Mouse (Mus musculus): ENCODE measurements at regions not wholly inside any gene's neighbourhood (a gene's known extent, or its start where the extent isn't known, plus 50 kb on each side); places are given as distances from the start of the nearest gene placed in this dataset.

- 55% methylated on average over 3 of the region's 3 CpGs for WGBS
- H3K4me3 ChIP-seq (ENCODE audit: low read depth, low read length), result no peak overlapping the region
- no peaks in the 10 kb centered on the region; the same call in 1 of the 2 replicates for H3K4me1 ChIP-seq (ENCODE audit: control insufficient read depth, insufficient read depth, low read length)
- no peak overlapping the region for H3K27ac ChIP-seq (replicated peaks; ENCODE audit: low read depth, low read length)
- DNase-seq (ENCODE audit: low spot score) (no peak), ATAC-seq (ENCODE audit: low read depth) (no peak)
- H3K9me3 ChIP-seq (ENCODE audit: control insufficient read depth, low read length), result no peaks in the 10 kb centered on the region
- no peak overlapping the region for H3K9ac ChIP-seq (ENCODE audit: low read depth, low read length)
- H3K27me3 ChIP-seq (replicated peaks; ENCODE audit: control insufficient read depth, insufficient read depth, low read length), result no peaks in the 10 kb centered on the region
- H3K36me3 ChIP-seq (ENCODE audit: control insufficient read depth, insufficient read depth, low read length), result no peaks in the 10 kb centered on the region
- H3K4me2 ChIP-seq (ENCODE audit: low read depth, low read length), result no peak overlapping the region
Observed at GRCm38 (mm10) chr1:185519811-185520210, 65.2 kb downstream of the Slc30a10 start.

GRCm38 (mm10) chr1:185524020-185524419, 69.4 kb downstream of the Slc30a10 start:
- ATAC-seq (ENCODE audit: low read depth), result no peak
- no peak overlapping the region for H3K27ac ChIP-seq (replicated peaks; ENCODE audit: low read depth, low read length)

GRCm38 (mm10) chr1:185533471-185533870, 78.8 kb downstream of the Slc30a10 start:
- no peak overlapping the region for H3K27ac ChIP-seq (replicated peaks; ENCODE audit: low read depth, low read length)
- WGBS, result 95% methylated on average over 5 of the region's 5 CpGs
- no peak for ATAC-seq (ENCODE audit: low read depth)

More at GRCm38 (mm10) chr1:185524020-185524419, 69.4 kb downstream of the Slc30a10 start:
- Histone ChIP-seq H3K36me3 (ENCODE audit: control insufficient read depth, insufficient read depth, low read length) (no peaks in the 10 kb centered on the region), H3K9ac (ENCODE audit: low read depth, low read length) (no peak overlapping the region), H3K4me3 (ENCODE audit: low read depth, low read length) (no peak overlapping the region), H3K4me2 (ENCODE audit: low read depth, low read length) (no peak overlapping the region), H3K27me3 (replicated peaks; ENCODE audit: control insufficient read depth, insufficient read depth, low read length) (no peaks in the 10 kb centered on the region), H3K4me1 (ENCODE audit: control insufficient read depth, insufficient read depth, low read length) (no peaks in the 10 kb centered on the region; the same call in 1 of the 2 replicates), H3K9me3 (ENCODE audit: control insufficient read depth, low read length) (no peaks in the 10 kb centered on the region)
- WGBS, result 41% methylated on average over 10 of the region's 10 CpGs
- peak; percentile 15 for DNase-seq (ENCODE audit: low spot score)

DNA sequence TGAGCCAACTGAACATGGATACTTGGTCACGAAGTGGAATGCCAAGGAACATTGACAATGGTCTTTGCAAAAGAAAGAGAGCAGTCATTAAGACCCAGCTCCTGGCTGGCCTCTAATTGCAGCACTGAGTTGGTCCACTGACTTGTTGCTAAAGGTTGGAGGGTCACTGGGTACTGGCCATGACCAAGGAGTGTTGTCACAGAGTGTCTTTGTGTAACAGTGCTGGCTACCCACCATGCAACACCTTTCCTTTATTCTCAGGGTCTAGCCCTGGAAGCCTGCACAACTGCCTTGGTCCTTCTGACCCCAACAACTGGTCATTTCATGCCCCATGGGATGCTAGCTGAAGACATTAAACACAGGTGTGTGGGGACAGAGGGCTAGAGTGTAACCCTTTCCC, 79.5 kb downstream of the Slc30a10 start:
- 78% methylated on average over 1 of the region's 1 CpGs for WGBS

More at GRCm38 (mm10) chr1:185533471-185533870, 78.8 kb downstream of the Slc30a10 start:
- Histone ChIP-seq H3K4me2 (ENCODE audit: low read depth, low read length) (no peak overlapping the region), H3K36me3 (ENCODE audit: control insufficient read depth, insufficient read depth, low read length) (no peaks in the 10 kb centered on the region), H3K4me3 (ENCODE audit: low read depth, low read length) (no peak overlapping the region), H3K9ac (ENCODE audit: low read depth, low read length) (no peak overlapping the region), H3K9me3 (ENCODE audit: control insufficient read depth, low read length) (no peaks in the 10 kb centered on the region), H3K27me3 (replicated peaks; ENCODE audit: control insufficient read depth, insufficient read depth, low read length) (no peaks in the 10 kb centered on the region), H3K4me1 (ENCODE audit: control insufficient read depth, insufficient read depth, low read length) (no peaks in the 10 kb centered on the region)
- no peak for DNase-seq (ENCODE audit: low spot score)

DNA sequence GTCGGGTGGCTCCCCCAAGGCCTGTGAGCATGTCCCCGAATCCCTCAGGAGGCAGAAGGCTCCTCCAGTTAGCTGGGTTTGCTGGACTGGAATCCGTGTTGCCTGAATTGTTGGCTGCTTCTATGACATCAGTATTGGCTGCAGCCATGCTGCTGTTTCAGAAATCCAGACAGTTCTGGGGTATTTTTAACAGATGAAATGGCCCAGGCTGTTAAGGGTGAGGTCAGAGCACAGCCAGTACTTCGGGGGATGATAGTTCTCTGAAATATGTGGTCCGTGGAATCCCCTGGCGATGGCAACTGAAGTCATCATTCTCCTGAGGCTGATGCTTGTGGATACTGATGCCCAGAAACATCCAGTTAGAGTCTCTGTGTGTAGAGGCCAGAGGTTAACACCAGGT, 80.7 kb downstream of the Slc30a10 start:
- Histone ChIP-seq H3K4me3 (ENCODE audit: low read depth, low read length) (no peak overlapping the region), H3K9me3 (ENCODE audit: control insufficient read depth, low read length) (no peaks in the 10 kb centered on the region), H3K27ac (replicated peaks; ENCODE audit: low read depth, low read length) (peak overlapping the region; percentile 44; the same call in 1 of the 2 replicates), H3K4me1 (ENCODE audit: control insufficient read depth, insufficient read depth, low read length) (no peaks in the 10 kb centered on the region), H3K27me3 (replicated peaks; ENCODE audit: control insufficient read depth, insufficient read depth, low read length) (no peaks in the 10 kb centered on the region), H3K4me2 (ENCODE audit: low read depth, low read length) (no peak overlapping the region), H3K9ac (ENCODE audit: low read depth, low read length) (no peak overlapping the region), H3K36me3 (ENCODE audit: control insufficient read depth, insufficient read depth, low read length) (no peaks in the 10 kb centered on the region)
- 84% methylated on average over 5 of the region's 6 CpGs for WGBS
- DNase-seq (ENCODE audit: low spot score), result no peak
- no peak for ATAC-seq (ENCODE audit: low read depth)

More for the DNA sequence above, 79.5 kb downstream of the Slc30a10 start:
- DNase-seq (ENCODE audit: low spot score) (no peak), ATAC-seq (ENCODE audit: low read depth) (no peak)
- no peak overlapping the region for H3K9ac ChIP-seq (ENCODE audit: low read depth, low read length)
- H3K36me3 ChIP-seq (ENCODE audit: control insufficient read depth, insufficient read depth, low read length), result no peaks in the 10 kb centered on the region
- no peaks in the 10 kb centered on the region for H3K4me1 ChIP-seq (ENCODE audit: control insufficient read depth, insufficient read depth, low read length)
- no peak overlapping the region for H3K27ac ChIP-seq (replicated peaks; ENCODE audit: low read depth, low read length)
- no peak overlapping the region for H3K4me3 ChIP-seq (ENCODE audit: low read depth, low read length)
- no peak overlapping the region for H3K4me2 ChIP-seq (ENCODE audit: low read depth, low read length)
- H3K9me3 ChIP-seq (ENCODE audit: control insufficient read depth, low read length), result no peaks in the 10 kb centered on the region
- no peaks in the 10 kb centered on the region for H3K27me3 ChIP-seq (replicated peaks; ENCODE audit: control insufficient read depth, insufficient read depth, low read length)

DNA sequence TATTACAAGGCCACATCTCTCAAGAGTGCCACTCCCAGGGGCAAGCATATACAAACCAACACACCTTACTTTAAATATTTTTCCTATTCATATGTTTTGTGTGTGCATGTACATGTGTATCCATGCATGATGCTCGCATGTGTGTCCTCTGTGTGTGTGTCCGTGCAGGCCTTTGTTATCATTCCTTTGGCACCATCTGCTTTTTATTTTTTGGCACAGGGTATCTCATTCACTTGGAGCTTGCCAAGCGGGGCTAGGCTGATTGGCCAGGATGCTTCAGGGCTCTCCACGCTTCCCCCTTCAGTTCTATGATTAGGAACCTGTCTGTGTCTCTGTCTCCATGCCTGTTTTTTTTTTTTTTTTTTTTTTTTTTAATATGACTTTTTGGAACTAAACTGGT, 82.6 kb downstream of the Slc30a10 start:
- ATAC-seq (ENCODE audit: low read depth) (no peak), DNase-seq (ENCODE audit: low spot score) (no peak)
- Histone ChIP-seq H3K36me3 (ENCODE audit: control insufficient read depth, insufficient read depth, low read length) (no peaks in the 10 kb centered on the region), H3K4me3 (ENCODE audit: low read depth, low read length) (no peak overlapping the region), H3K9ac (ENCODE audit: low read depth, low read length) (no peak overlapping the region), H3K9me3 (ENCODE audit: control insufficient read depth, low read length) (no peaks in the 10 kb centered on the region), H3K4me2 (ENCODE audit: low read depth, low read length) (no peak overlapping the region), H3K27ac (replicated peaks; ENCODE audit: low read depth, low read length) (no peak overlapping the region), H3K27me3 (replicated peaks; ENCODE audit: control insufficient read depth, insufficient read depth, low read length) (no peaks in the 10 kb centered on the region), H3K4me1 (ENCODE audit: control insufficient read depth, insufficient read depth, low read length) (no peaks in the 10 kb centered on the region)
- 89% methylated on average over 4 of the region's 4 CpGs for WGBS

DNA sequence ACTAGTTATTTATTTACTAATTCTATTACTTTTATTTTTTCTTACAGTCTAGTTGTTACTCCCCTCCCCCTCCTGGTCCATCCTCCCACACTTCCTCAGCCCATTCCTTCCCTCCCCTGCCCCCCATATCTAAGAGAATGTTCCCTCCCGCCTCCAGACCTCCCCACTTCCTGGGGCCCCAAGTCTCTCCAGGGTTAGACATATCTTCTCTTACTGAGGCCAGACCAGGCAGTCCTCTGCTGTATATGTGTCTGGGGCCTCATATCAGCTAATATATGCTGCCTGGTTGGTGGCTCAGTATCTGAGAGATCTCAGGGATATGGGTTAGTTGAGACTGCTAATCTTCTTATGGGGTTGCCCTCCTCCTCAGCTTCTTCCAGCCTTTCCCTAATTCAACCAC, 84.8 kb downstream of the Slc30a10 start:
- no peaks in the 10 kb centered on the region for H3K36me3 ChIP-seq (ENCODE audit: control insufficient read depth, insufficient read depth, low read length)
- no peak overlapping the region for H3K4me2 ChIP-seq (ENCODE audit: low read depth, low read length)
- 76% methylated on average over 1 of the region's 1 CpGs for WGBS
- H3K9ac ChIP-seq (ENCODE audit: low read depth, low read length), result no peak overlapping the region
- H3K27me3 ChIP-seq (replicated peaks; ENCODE audit: control insufficient read depth, insufficient read depth, low read length), result no peaks in the 10 kb centered on the region
- no peak overlapping the region for H3K27ac ChIP-seq (replicated peaks; ENCODE audit: low read depth, low read length)
- no peak for ATAC-seq (ENCODE audit: low read depth)
- H3K4me1 ChIP-seq (ENCODE audit: control insufficient read depth, insufficient read depth, low read length), result no peaks in the 10 kb centered on the region
- no peak overlapping the region for H3K4me3 ChIP-seq (ENCODE audit: low read depth, low read length)
- peaks cover 8% of the 10 kb centered on the region for H3K9me3 ChIP-seq (ENCODE audit: control insufficient read depth, low read length)
- DNase-seq (ENCODE audit: low spot score), result no peak

DNA sequence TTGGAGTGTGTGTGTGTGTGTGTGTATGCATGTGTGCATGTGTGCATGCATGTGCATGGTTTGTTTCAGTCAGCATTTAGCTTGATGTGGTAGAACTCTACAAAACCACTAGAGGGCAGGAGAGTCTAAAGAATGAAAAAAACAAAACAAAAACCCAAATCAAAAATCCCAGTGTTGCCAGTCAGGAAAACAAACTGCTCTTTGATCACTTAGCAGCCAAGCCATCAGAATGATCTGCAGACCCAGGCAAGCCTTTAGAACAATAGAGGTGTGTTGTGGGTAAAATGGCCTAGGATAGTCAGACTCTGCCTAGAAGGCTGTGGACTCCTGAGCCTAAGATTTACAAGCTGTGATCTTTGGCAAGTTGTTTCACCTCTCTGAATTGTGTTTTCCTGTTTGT, 91.7 kb downstream of the Slc30a10 start:
- H3K4me3 ChIP-seq (ENCODE audit: low read depth, low read length), result no peak overlapping the region
- DNase-seq (ENCODE audit: low spot score), result peak; percentile 73
- no peak overlapping the region for H3K4me2 ChIP-seq (ENCODE audit: low read depth, low read length)
- H3K27me3 ChIP-seq (replicated peaks; ENCODE audit: control insufficient read depth, insufficient read depth, low read length), result no peaks in the 10 kb centered on the region
- H3K9me3 ChIP-seq (ENCODE audit: control insufficient read depth, low read length), result peaks cover 8% of the 10 kb centered on the region
- no peaks in the 10 kb centered on the region for H3K4me1 ChIP-seq (ENCODE audit: control insufficient read depth, insufficient read depth, low read length)
- no peak overlapping the region; the same call in 1 of the 2 replicates for H3K27ac ChIP-seq (replicated peaks; ENCODE audit: low read depth, low read length)
- no peak for ATAC-seq (ENCODE audit: low read depth)
- peak overlapping the region; percentile 31; the same call in 1 of the 2 replicates for H3K9ac ChIP-seq (ENCODE audit: low read depth, low read length)
- H3K36me3 ChIP-seq (ENCODE audit: control insufficient read depth, insufficient read depth, low read length), result no peaks in the 10 kb centered on the region

- no peaks in the 10 kb centered on the region for H3K9me3 ChIP-seq (ENCODE audit: control insufficient read depth, low read length)
- H3K4me1 ChIP-seq (ENCODE audit: control insufficient read depth, insufficient read depth, low read length), result peaks cover 21% of the 10 kb centered on the region; the same call in 1 of the 2 replicates
- 36% methylated on average over 9 of the region's 9 CpGs for WGBS
- DNase-seq (ENCODE audit: low spot score) (peak; percentile 43), ATAC-seq (ENCODE audit: low read depth) (no peak)
- H3K36me3 ChIP-seq (ENCODE audit: control insufficient read depth, insufficient read depth, low read length), result no peaks in the 10 kb centered on the region
- H3K4me3 ChIP-seq (ENCODE audit: low read depth, low read length), result no peak overlapping the region
- H3K4me2 ChIP-seq (ENCODE audit: low read depth, low read length), result no peak overlapping the region
- no peak overlapping the region for H3K27ac ChIP-seq (replicated peaks; ENCODE audit: low read depth, low read length)
- no peaks in the 10 kb centered on the region for H3K27me3 ChIP-seq (replicated peaks; ENCODE audit: control insufficient read depth, insufficient read depth, low read length)
- H3K9ac ChIP-seq (ENCODE audit: low read depth, low read length), result no peak overlapping the region
Observed at GRCm38 (mm10) chr1:185572761-185573530, 118.3 kb downstream of the Slc30a10 start.
